Mouse (Mus musculus) thymus, postnatal 25 days (tissue): ENCODE measurements around the gene Mogs.
A peak's percentile ranks its signal among the peaks of the same experiment; 100 is the strongest.

Experiments
- DNase-seq: peaks from one replicate; pipeline ENCODE4 v3.0.0; 2022

Gene Mogs

DNA sequence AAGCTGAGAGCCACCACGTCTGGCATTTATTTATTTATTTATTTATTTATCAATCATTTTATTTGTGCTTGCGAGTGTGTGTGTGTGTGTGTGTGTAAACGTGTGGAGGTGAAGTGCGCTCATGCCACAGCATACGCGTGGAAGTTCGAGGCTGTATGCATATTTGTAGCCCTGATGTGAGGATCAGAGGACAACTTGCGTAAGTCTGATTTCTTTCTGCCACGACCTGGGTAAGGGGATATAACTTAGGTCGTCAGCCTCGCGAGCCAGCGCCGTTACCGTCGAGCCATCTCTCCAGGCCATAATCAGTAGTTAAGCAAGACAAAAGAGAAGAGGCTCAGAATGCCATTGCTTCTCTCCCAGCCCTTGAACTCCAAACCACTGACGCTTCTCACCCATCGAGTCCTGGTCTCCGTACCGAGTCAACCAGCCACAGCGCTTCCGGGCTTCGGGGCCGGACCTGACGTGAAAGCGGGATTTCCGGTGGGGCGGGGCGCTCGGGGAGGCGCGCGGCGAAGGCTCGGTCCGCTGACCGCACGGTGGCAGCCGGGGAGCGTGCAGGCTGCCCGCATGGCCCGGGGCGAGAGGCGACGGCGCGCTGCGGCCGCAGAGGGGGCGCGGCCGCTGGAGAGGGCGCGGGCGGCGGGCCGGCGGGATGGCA lies at the start of gene Mogs:
Gene Mogs (plus strand): TSS at position 486 of the 661 bp plus-strand sequence.
- DNase-seq = peak; percentile 93

GRCm38 (mm10) chr6:83065995-83066394 lies 49.3 kb upstream of the Mogs start:
- peak; percentile 45 for DNase-seq

- DNase-seq = no peak
Observed at GRCm38 (mm10) chr6:83066441-83066840, 48.9 kb upstream of the Mogs start.

DNA sequence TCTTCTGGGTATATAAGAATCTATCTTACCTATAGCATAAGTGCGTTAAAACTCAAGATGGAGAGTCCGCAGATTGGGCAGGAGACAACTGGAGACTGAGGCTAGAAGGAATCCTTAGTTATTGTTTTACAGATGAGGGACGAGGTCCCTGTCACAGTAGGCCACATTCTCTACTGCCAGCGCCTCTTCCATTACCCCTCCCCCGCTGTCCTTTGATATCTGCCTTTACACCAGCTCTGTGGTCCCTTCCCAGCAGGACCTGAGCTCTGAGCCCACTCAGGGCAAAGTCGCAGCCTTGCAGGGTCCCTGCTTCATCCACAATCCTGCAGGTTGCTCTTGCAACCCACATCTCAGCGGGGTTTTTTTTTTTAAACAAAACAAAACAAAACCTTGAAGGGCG lies 47.1 kb upstream of the Mogs start:
- DNase-seq = no peak

- DNase-seq = no peak
Observed at GRCm38 (mm10) chr6:83068706-83069487, 46.4 kb upstream of the Mogs start.

GRCm38 (mm10) chr6:83069488-83070246 lies 45.6 kb upstream of the Mogs start:
- no peak for DNase-seq

DNA sequence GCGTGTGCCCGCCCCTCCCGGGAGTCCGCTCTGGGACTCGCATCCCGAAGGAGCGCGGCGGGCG lies 45.2 kb upstream of the Mogs start, which contains the start of gene Tlx2:
Gene Tlx2 (minus strand): TSS at position 47 of the 64 bp plus-strand sequence.
- DNase-seq = no peak

GRCm38 (mm10) chr6:83070311-83071219 lies 44.7 kb upstream of the Mogs start:
- DNase-seq = peak; percentile 40

- DNase-seq = no peak
Observed at GRCm38 (mm10) chr6:83071220-83071619, 44.1 kb upstream of the Mogs start.

DNA sequence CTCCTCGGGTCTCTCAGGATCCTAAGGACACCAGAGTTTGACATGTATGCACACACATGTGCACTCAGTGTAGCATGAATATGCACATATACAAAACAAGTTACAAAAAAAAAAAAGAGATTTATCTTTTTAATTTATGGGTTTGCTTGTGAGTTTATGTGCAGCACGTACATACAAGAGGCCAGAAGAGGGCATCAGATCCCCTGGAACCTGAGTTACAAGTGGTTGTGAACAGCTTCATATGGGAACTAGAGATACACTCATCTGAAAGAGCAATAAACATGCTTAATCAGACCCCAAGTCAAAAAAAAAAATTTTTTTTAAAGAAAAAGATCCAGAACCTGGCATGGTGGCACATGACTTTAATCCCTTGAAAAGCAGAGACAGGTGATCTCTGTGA lies 40.3 kb upstream of the Mogs start:
- peak; percentile 52 for DNase-seq

DNA sequence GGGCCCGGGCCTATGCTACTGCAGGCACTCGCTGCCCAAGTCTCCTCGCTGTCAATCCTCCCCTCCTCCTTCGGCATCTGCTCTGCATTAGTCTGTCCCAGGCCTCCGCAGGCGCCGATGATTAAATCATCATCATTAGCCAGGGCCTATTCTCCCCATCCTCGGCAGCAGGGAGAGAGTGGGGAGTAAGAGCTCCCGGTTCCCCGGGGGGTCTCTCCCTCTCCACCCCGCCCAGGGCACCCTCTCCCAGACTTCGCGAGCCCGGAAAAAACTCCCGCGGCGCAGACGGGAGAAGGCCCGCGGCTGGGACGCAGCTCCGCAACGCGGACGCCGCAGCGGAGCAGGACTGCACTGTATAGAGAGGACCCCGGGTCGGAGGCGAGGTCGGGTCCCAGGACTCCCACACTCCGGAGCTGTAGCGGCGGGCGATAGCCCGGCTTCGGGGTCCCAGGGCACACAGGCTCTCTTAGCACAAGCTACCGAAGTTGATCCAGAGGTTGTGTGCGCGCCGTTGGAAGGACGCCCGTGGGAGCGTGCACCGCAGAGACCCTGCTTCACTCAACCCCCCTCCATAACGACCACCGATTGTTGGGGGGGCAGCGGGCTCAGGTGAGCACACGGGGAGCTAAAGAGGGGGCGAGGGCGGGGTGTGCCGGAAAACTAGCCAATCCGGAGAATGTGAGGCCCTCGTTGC lies 37.5 kb upstream of the Mogs start, which contains the start of gene Pcgf1:
Gene Pcgf1 (plus strand): TSS at position 240 of the 694 bp plus-strand sequence.
- no peak for DNase-seq

GRCm38 (mm10) chr6:83078324-83078858 lies 36.9 kb upstream of the Mogs start:
- DNase-seq = peak; percentile 100

GRCm38 (mm10) chr6:83080210-83080609 lies 35.1 kb upstream of the Mogs start:
- DNase-seq = no peak

- DNase-seq = no peak
Observed at GRCm38 (mm10) chr6:83083497-83083896, 31.8 kb upstream of the Mogs start.

DNA sequence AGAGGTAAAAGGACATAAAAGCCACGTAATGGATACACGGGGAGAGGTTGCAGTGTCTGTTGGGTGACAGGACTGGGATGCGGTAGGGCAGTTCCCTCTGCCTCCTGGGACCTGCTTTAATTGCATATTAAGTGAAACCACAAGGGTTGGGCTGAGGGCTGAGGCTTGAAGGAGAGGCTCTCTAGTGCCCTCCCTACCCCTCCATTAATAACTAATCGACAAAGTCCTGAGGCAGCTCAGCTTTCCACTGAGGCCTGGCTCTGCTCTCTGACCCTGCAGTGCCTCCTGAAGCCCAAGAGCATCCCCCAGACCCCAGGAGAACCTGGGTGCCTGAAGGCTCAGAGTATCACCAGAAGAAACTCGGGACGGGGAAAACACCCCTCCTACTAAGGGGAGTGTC lies 30.8 kb upstream of the Mogs start:
- no peak for DNase-seq

GRCm38 (mm10) chr6:83086121-83087035 lies 28.9 kb upstream of the Mogs start, which contains the start of gene Lbx2:
Gene Lbx2 (plus strand): TSS chr6:83086367.
- peak; percentile 22 for DNase-seq

DNA sequence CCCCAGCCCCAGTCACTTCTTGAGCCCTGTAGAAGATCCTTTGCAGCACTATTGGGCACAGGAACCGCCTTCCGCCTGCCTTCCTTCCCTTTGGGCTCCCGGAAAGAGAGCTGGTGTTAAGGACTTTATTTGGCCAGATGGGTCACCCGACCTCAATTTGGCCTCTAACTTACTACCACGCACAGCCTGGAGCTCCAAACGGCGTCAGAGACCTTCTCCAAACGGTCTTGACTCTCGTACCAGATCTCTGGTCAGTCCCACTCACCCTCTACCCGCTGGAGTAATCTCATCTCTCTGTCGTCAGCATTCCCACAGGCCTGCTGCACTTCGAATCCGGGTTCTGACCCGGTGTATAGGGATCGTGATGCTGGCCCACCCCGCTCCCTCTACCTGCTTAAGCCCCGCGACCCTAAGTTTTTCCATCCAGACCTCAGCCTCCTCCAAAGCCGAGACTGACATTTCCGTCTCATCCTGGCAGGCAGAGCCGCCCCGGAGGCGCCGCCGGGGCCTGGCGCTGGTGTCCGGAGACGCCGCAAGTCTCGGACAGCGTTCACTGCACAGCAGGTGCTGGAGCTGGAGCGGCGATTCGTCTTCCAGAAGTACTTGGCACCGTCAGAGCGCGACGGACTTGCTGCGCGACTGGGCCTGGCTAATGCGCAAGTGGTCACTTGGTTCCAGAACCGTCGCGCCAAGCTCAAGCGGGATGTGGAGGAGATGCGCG lies 27.9 kb upstream of the Mogs start:
- DNase-seq = no peak

DNA sequence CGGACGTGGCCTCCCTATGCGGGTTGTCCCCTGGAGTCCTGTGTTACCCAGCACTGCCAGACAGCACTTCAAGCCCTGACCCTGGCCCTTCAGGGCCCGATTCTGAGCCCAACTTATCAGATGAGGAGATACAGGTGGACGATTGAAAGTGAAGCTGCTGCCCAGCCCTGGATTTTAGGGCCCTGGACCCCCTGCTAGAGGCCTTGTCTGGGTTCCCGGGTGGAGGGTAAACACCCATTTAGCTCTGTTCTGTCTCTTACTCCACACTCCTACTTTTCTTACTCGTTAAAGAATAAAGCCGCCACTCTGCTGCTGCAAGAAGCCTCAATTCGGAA lies 27.4 kb upstream of the Mogs start:
- DNase-seq = no peak

DNA sequence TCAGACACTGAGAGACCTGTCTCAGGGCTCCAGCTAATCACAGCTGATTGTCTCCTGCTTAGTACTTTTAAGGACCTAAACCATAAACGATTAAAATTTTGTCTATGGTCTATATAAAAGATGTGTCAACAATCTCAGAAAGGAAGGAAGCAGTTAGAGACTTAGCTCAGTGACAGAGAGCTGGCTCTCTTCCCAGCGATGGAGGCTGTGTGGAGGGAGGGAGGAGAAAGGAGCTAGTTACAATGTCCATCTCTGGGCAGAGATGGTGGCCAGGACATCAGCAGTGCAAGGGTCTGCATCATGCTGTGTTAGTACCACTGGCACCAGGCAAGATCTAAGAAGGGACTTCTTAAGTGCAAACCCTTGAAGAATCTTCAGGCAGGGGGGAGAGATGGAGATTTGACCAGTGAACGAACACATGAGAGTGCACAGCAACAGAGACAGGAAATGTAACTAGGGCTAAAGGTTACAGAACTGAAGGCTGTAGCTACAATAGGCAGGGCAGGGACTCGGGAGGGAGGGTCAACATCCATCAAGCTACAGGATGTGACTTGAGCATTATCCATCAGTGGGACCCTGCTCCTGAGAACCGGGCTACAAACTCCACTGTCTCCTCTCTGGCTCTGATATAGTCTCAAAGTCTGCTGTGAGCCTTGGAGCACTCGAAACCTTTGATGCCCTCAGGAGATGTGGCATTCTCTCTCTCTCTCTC lies 22.7 kb upstream of the Mogs start:
- no peak for DNase-seq

- DNase-seq = peak; percentile 54
Observed at GRCm38 (mm10) chr6:83095968-83096367, 19.3 kb upstream of the Mogs start.
